Mouse (Mus musculus): ENCODE measurements around the gene Sema3f. TPM values are rescaled to one million over a fixed set of nuclear protein-coding genes. Genes with fewer than 3 reads are reported as not detected.

Sema3f gene
- polyA plus RNA-seq, 1 experiment from 2014 or later = 3.9 TPM

DNA sequence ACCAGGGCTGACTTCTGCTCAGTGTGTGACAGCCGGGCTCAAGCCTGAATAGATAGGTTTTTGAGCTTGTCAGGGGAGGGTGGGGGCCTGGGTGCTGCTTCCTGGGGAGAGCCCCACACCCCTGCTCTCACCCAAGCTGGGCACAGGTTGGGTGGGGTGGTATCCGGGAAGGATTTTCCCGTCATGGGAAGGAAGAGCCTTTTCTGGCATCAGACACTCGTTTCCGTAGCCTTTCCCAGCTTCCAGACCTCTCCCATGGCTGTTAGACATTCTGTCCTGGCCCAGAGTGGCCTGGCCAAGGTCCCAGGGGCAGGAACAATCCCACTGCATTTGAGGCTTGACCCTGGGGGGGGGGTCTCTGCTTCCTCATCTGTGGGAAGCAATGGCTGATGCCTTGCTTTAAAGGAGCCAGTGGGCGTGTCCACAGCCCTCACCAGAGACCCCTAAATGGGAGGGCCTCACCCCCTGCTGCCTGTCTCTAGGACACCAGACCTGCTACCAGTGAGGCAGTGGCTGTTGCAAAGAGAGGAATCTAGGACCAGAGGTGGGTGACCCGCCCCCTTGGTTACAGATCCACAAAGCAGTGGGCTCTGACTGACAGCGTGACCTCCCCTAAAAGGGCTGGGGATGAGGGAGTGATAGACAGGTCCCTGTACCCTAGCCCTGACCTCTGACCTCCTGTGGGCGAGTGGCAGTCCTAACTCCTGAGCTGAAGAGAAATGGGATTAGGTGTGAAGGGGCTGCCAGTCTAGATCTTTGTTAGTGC, 13.2 kb downstream of the Sema3f start:
- H3K4me1 ChIP-seq (replicated peaks; ENCODE audit: control insufficient read depth, insufficient read depth, low read length) = peaks cover 7% of the 10 kb centered on the region; the same call in 1 of the 2 replicates
- H3K4me2 ChIP-seq (replicated peaks; ENCODE audit: low read depth) = no peak overlapping the region

DNA sequence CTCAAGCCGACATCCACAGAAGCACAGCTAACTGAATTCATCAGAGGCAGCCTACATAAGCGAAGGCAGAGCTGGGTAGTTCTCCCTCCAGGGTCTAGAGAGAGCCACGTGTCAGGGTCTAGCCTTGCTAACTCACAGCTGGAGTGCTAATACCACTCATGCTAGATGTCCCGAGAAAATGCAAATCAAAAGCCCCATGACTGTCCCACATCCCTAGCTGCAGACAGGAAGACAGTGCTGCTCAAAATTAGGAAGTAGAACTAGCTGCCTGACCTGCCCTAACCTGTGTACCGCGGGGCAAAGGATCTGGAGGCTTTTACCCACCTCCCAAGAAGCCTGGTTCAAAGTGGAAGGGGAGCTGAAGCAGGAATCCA, 14.2 kb downstream of the Sema3f start:
- no peak for ATAC-seq
- peaks cover 7% of the 10 kb centered on the region; the same call in 1 of the 2 replicates for H3K4me1 ChIP-seq (replicated peaks; ENCODE audit: control insufficient read depth, insufficient read depth, low read length)

More for the DNA sequence above, 13.2 kb downstream of the Sema3f start:
- WGBS = 71% methylated on average over 9 of the region's 9 CpGs
- no peak overlapping the region for H3K9ac ChIP-seq (ENCODE audit: low read depth, low read length)
- no peak overlapping the region for H3K4me3 ChIP-seq (ENCODE audit: low read depth, low read length)
- no peak overlapping the region; the same call in 1 of the 2 replicates for H3K27ac ChIP-seq (ENCODE audit: low read depth, low read length)
- no peaks in the 10 kb centered on the region for H3K27me3 ChIP-seq (replicated peaks; ENCODE audit: control insufficient read depth, insufficient read depth, low read length)
- H3K9me3 ChIP-seq (ENCODE audit: control insufficient read depth) = no peaks in the 10 kb centered on the region
- no peak for ATAC-seq
- peaks cover 4% of the 10 kb centered on the region; the same call in 1 of the 2 replicates for H3K36me3 ChIP-seq (ENCODE audit: control insufficient read depth, insufficient read depth)
- no peak for TF ChIP-seq CTCF (IDR thresholded peaks at IDR 0.05; ENCODE audit: low read depth)

DNA sequence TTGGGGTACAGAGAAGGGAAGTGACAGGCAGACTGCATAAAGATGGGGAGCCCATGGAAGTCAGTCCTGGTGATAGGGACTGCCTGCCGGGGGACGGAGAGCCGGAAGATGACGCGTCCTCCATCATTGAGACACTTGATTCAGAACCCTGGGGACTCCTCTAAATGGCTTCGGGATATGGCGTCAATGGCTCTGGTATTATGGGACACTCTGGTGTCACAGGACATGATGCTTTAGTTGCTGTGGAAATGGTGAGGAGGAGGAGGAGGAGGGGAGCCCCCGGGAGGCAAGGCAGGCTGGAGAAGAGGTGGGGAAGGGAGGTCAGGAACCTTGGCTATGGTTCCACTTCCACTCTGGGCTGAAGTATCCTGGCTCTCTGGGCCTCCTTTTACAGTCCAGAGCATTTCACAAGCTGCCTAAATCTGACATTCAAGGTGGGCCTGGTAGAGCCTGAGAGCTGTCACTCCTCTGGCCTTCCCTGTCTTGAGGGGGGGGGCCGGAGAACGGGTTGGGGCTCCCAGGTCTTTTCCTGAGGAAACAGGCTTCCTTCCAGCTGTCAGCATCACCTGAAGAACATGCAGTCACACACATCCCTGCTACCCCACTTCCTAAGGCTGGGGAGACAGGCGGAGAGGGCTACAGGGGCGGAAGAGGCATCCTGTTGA, 14.7 kb downstream of the Sema3f start:
- ATAC-seq = no peak
- no peak for TF ChIP-seq CTCF (IDR thresholded peaks at IDR 0.05; ENCODE audit: low read depth)
- Histone ChIP-seq H3K9ac (ENCODE audit: low read depth, low read length) (no peak overlapping the region), H3K4me3 (ENCODE audit: low read depth, low read length) (no peak overlapping the region), H3K27ac (ENCODE audit: low read depth, low read length) (peak overlapping the region; percentile 35; the same call in 1 of the 2 replicates), H3K4me2 (replicated peaks; ENCODE audit: low read depth) (no peak overlapping the region), H3K4me1 (replicated peaks; ENCODE audit: control insufficient read depth, insufficient read depth, low read length) (peaks cover 7% of the 10 kb centered on the region; the same call in 1 of the 2 replicates), H3K9me3 (ENCODE audit: control insufficient read depth) (no peaks in the 10 kb centered on the region), H3K27me3 (replicated peaks; ENCODE audit: control insufficient read depth, insufficient read depth, low read length) (no peaks in the 10 kb centered on the region), H3K36me3 (ENCODE audit: control insufficient read depth, insufficient read depth) (peaks cover 7% of the 10 kb centered on the region; the same call in 1 of the 2 replicates)
- 80% methylated on average over 12 of the region's 12 CpGs for WGBS

More for the DNA sequence above, 14.2 kb downstream of the Sema3f start:
- no peak for TF ChIP-seq CTCF (IDR thresholded peaks at IDR 0.05; ENCODE audit: low read depth)
- 56% methylated on average over 6 of the region's 6 CpGs for WGBS
- peak overlapping the region; percentile 28; the same call in 1 of the 2 replicates for H3K27ac ChIP-seq (ENCODE audit: low read depth, low read length)
- H3K36me3 ChIP-seq (ENCODE audit: control insufficient read depth, insufficient read depth) = peaks cover 7% of the 10 kb centered on the region; the same call in 1 of the 2 replicates
- no peak overlapping the region for H3K4me2 ChIP-seq (replicated peaks; ENCODE audit: low read depth)
- no peak overlapping the region for H3K9ac ChIP-seq (ENCODE audit: low read depth, low read length)
- no peaks in the 10 kb centered on the region for H3K9me3 ChIP-seq (ENCODE audit: control insufficient read depth)
- no peaks in the 10 kb centered on the region for H3K27me3 ChIP-seq (replicated peaks; ENCODE audit: control insufficient read depth, insufficient read depth, low read length)
- no peak overlapping the region for H3K4me3 ChIP-seq (ENCODE audit: low read depth, low read length)

DNA sequence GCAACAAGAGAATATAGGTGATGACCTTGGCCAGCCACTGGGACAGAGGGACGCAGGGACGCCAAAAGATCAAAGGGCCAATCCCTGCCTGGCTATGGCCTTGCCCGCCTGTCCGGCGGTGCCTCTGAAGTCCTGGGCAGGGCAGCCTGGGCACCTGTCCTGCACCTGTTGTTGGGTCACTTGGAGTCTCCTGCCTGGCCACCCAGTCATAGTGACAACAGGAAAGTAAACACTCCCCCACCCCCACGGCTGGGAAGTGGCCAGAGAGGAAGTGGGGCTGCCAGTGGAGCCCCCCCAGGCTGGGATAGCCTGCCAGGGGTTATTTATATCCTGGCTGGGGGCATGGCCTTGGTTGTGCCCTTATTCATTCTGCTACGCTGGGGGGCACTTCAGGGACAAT, 15.6 kb downstream of the Sema3f start:
- no peak for ATAC-seq
- H3K27ac ChIP-seq (ENCODE audit: low read depth, low read length) = no peak overlapping the region
- 67% methylated on average over 7 of the region's 7 CpGs for WGBS

DNA sequence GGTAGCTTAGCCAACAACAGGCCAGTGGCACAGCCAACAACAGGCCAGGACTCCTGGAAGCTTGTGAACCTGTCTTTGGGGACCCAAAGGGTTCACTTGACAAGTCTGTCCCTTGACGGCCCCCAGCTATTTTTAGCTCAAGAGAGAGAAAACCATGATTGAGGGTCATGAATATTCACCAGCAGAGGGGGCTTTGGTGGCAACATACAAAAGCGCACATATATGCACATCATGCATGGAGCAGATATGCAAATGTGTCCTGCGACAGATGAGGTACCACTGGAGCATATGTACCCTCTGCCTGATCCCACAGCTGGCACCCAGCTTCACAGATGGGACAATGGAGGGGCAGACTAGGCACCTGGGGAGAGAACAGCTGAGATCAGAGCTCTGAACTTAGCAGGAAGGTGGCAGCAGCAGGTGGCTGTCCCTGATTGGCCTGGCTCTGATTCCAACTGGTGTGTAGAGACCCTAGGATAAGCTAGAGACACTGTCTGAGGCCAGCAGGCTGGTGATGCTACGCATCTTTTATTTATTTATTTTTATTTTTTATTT, 16.8 kb downstream of the Sema3f start:
- H3K4me1 ChIP-seq (replicated peaks; ENCODE audit: control insufficient read depth, insufficient read depth, low read length) = no peaks in the 10 kb centered on the region
- H3K4me2 ChIP-seq (replicated peaks; ENCODE audit: low read depth) = no peak overlapping the region
- peak; percentile 52 for TF ChIP-seq CTCF (IDR thresholded peaks at IDR 0.05; ENCODE audit: low read depth)
- 80% methylated on average over 4 of the region's 4 CpGs for WGBS
- no peak overlapping the region for H3K9ac ChIP-seq (ENCODE audit: low read depth, low read length)
- no peak overlapping the region for H3K4me3 ChIP-seq (ENCODE audit: low read depth, low read length)
- H3K36me3 ChIP-seq (ENCODE audit: control insufficient read depth, insufficient read depth) = peaks cover 14% of the 10 kb centered on the region
- no peaks in the 10 kb centered on the region for H3K9me3 ChIP-seq (ENCODE audit: control insufficient read depth)
- no peak for ATAC-seq
- H3K27me3 ChIP-seq (replicated peaks; ENCODE audit: control insufficient read depth, insufficient read depth, low read length) = no peaks in the 10 kb centered on the region
- H3K27ac ChIP-seq (ENCODE audit: low read depth, low read length) = no peak overlapping the region

More for the DNA sequence above, 15.6 kb downstream of the Sema3f start:
- no peak overlapping the region for H3K9ac ChIP-seq (ENCODE audit: low read depth, low read length)
- no peak overlapping the region for H3K4me3 ChIP-seq (ENCODE audit: low read depth, low read length)
- no peaks in the 10 kb centered on the region for H3K27me3 ChIP-seq (replicated peaks; ENCODE audit: control insufficient read depth, insufficient read depth, low read length)
- H3K9me3 ChIP-seq (ENCODE audit: control insufficient read depth) = no peaks in the 10 kb centered on the region
- no peak for TF ChIP-seq CTCF (IDR thresholded peaks at IDR 0.05; ENCODE audit: low read depth)
- peaks cover 8% of the 10 kb centered on the region; the same call in 1 of the 2 replicates for H3K36me3 ChIP-seq (ENCODE audit: control insufficient read depth, insufficient read depth)
- H3K4me2 ChIP-seq (replicated peaks; ENCODE audit: low read depth) = no peak overlapping the region
- peaks cover 7% of the 10 kb centered on the region; the same call in 1 of the 2 replicates for H3K4me1 ChIP-seq (replicated peaks; ENCODE audit: control insufficient read depth, insufficient read depth, low read length)

DNA sequence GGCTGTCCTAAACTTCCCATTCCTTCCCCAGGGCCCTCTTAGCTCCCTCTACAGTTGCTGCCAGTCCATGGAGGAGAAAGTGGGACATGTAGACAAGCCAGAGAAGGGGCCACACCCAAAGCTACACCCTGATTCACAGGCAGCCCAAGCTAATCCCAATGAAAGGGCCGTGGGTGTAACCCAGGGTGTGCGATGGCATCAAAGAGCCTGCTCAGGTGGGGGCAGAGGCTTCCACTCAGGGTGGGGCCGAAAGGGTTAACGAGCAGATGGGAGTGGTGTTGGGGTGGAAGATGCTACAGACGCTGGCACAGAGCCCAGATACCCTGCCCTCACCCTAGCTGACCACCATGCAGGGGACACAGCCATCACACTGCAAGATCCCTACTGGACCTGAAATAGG, 17.5 kb downstream of the Sema3f start:
- Histone ChIP-seq H3K36me3 (ENCODE audit: control insufficient read depth, insufficient read depth) (peaks cover 19% of the 10 kb centered on the region), H3K4me3 (ENCODE audit: low read depth, low read length) (no peak overlapping the region), H3K27me3 (replicated peaks; ENCODE audit: control insufficient read depth, insufficient read depth, low read length) (no peaks in the 10 kb centered on the region), H3K9ac (ENCODE audit: low read depth, low read length) (no peak overlapping the region), H3K4me1 (replicated peaks; ENCODE audit: control insufficient read depth, insufficient read depth, low read length) (no peaks in the 10 kb centered on the region), H3K9me3 (ENCODE audit: control insufficient read depth) (no peaks in the 10 kb centered on the region), H3K4me2 (replicated peaks; ENCODE audit: low read depth) (no peak overlapping the region), H3K27ac (ENCODE audit: low read depth, low read length) (no peak overlapping the region)
- TF ChIP-seq CTCF (IDR thresholded peaks at IDR 0.05; ENCODE audit: low read depth) = no peak
- WGBS = 58% methylated on average over 5 of the region's 5 CpGs
- ATAC-seq = no peak
